Mouse (Mus musculus) lung, embryonic 16.5 days (tissue): ENCODE measurements around the gene Snph. TPM values are rescaled to one million over a fixed set of nuclear protein-coding genes. Genes with fewer than 3 reads are reported as not detected.

Source experiments
- ATAC-seq: fragments of 200-750 bp; cut with Nextera tagmentation; 2 replicates; pipeline ENCODE4 v1.8.0; 2017; ENCODE audit warnings: low read depth, mild to moderate bottlenecking, moderate library complexity
- H3K27ac ChIP-seq: fragments of 300-500 bp; sonication (generic); 2 replicates; pipeline ENCODE4 v1.5.1; 2014; ENCODE audit warnings: mild to moderate bottlenecking, control low read depth, low read length
- H3K27me3 ChIP-seq: fragments of 300-500 bp; sonication (generic); 2 replicates; pipeline ENCODE4 v1.6.1; 2014; ENCODE audit warnings: low read depth, low read length, mixed read lengths; ENCODE audit not compliant: control insufficient read depth, insufficient read depth
- H3K36me3 ChIP-seq: fragments of 300-500 bp; sonication (generic); 2 replicates; pipeline ENCODE4 v1.6.1; 2014; ENCODE audit warnings: low read length; ENCODE audit not compliant: control insufficient read depth, insufficient read depth
- H3K4me1 ChIP-seq: fragments of 300-500 bp; sonication (generic); replicated peaks from 2 replicates; pipeline ENCODE4 v1.6.1; 2014; ENCODE audit warnings: low read length, mixed read lengths; ENCODE audit not compliant: control insufficient read depth, insufficient read depth
- H3K4me2 ChIP-seq: fragments of 300-500 bp; sonication (generic); 2 replicates; pipeline ENCODE4 v1.6.1; 2014; ENCODE audit warnings: low read depth, low read length, control low read depth
- H3K4me3 ChIP-seq: fragments of 300-500 bp; sonication (generic); 2 replicates; pipeline ENCODE4 v1.5.1; 2014; ENCODE audit warnings: mild to moderate bottlenecking, low read length, control low read depth
- H3K9ac ChIP-seq: fragments of 300-500 bp; sonication (generic); 2 replicates; pipeline ENCODE4 v1.6.1; 2014; ENCODE audit warnings: low read length, control low read depth
- H3K9me3 ChIP-seq: fragments of 300-500 bp; sonication (generic); 2 replicates; pipeline ENCODE4 v1.6.1; 2016; ENCODE audit warnings: low read length; ENCODE audit not compliant: control insufficient read depth
- WGBS: fragments of 180-500 bp; shearing (Covaris S2); extraction: QIAGEN DNeasy Blood & Tissue Kit; methylation state at CpG from one replicate; pipeline ENCODE4 v1.1.7; 2014; 5-methylcytosine and 5-hydroxymethylcytosine counted together
- polyA plus RNA-seq: library from polyadenylated mRNA; unstranded; fragments of >200 nt; fragmentation: Nextera tagmentation; extraction: Ambion mirVana; gene quantifications from 2 replicates; pipeline ENCODE4 v1.2.1, GENCODE M21; 2015

Snph gene
- polyA plus RNA-seq, 1 experiment from 2014 or later: 0.87 TPM

GRCm38 (mm10) chr2:151562930-151563921 lies 69.2 kb downstream of the Snph start:
- Histone ChIP-seq H3K4me3 (no peak overlapping the region), H3K4me2 (no peak overlapping the region), H3K4me1 (no peaks in the 10 kb centered on the region), H3K9ac (no peak overlapping the region), H3K27me3 (no peaks in the 10 kb centered on the region), H3K27ac (no peak overlapping the region), H3K9me3 (no peaks in the 10 kb centered on the region), H3K36me3 (peaks cover 34% of the 10 kb centered on the region)
- WGBS: 80% methylated on average over 7 of the region's 7 CpGs
- ATAC-seq: no peak

GRCm38 (mm10) chr2:151549615-151550121 lies 82.7 kb downstream of the Snph start:
- Histone ChIP-seq H3K27ac (no peak overlapping the region), H3K4me3 (no peak overlapping the region), H3K4me2 (no peak overlapping the region), H3K36me3 (peaks cover 35% of the 10 kb centered on the region), H3K9ac (no peak overlapping the region), H3K4me1 (peaks cover 10% of the 10 kb centered on the region), H3K9me3 (no peaks in the 10 kb centered on the region), H3K27me3 (no peaks in the 10 kb centered on the region)
- 79% methylated on average over 3 of the region's 3 CpGs for WGBS
- ATAC-seq: no peak

DNA sequence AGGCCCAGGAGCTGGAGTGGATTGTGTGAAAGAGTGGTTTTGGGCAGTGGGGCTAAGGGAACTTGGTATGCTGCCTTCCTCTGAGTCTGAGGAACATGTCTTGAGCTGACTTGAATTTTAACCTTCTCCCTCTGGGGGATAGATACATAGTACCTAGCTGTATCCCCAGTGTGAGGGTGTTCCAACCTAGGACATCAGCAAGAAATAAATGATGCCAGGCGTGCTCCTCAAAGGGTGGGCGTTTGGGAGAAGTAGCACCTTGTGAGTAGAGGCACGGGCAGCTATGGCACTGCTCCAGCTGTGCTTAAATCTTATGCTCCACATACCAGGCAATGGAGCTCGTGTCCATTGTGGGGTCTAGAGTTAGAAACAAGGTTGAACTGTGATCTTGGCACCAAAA lies 85.8 kb downstream of the Snph start:
- Histone ChIP-seq H3K9ac (no peak overlapping the region), H3K4me2 (no peak overlapping the region), H3K9me3 (no peaks in the 10 kb centered on the region), H3K36me3 (peaks cover 23% of the 10 kb centered on the region), H3K27me3 (no peaks in the 10 kb centered on the region), H3K4me1 (peaks cover 25% of the 10 kb centered on the region), H3K4me3 (no peak overlapping the region), H3K27ac (no peak overlapping the region)
- no peak for ATAC-seq
- WGBS: 85% methylated on average over 4 of the region's 4 CpGs

GRCm38 (mm10) chr2:151544673-151545072 lies 87.7 kb downstream of the Snph start:
- 53% methylated on average over 6 of the region's 6 CpGs for WGBS
- Histone ChIP-seq H3K4me2 (peak overlapping the region; percentile 61), H3K27ac (no peak overlapping the region), H3K36me3 (peaks cover 12% of the 10 kb centered on the region), H3K9me3 (no peaks in the 10 kb centered on the region), H3K4me1 (peaks cover 29% of the 10 kb centered on the region), H3K27me3 (no peaks in the 10 kb centered on the region), H3K9ac (peak overlapping the region; percentile 47), H3K4me3 (peak overlapping the region; percentile 97)
- no peak for ATAC-seq

- Histone ChIP-seq H3K4me3 (peak overlapping the region; percentile 97), H3K27me3 (no peaks in the 10 kb centered on the region), H3K4me2 (peak overlapping the region; percentile 61), H3K4me1 (peaks cover 29% of the 10 kb centered on the region), H3K9me3 (no peaks in the 10 kb centered on the region), H3K27ac (peak overlapping the region; percentile 97), H3K9ac (peak overlapping the region; percentile 97), H3K36me3 (peaks cover 11% of the 10 kb centered on the region)
- WGBS: under 1% methylated on average over 21 of the region's 21 CpGs
- peak; percentile 48 for ATAC-seq
Measured at GRCm38 (mm10) chr2:151543063-151543895, 89.1 kb downstream of the Snph start.

DNA sequence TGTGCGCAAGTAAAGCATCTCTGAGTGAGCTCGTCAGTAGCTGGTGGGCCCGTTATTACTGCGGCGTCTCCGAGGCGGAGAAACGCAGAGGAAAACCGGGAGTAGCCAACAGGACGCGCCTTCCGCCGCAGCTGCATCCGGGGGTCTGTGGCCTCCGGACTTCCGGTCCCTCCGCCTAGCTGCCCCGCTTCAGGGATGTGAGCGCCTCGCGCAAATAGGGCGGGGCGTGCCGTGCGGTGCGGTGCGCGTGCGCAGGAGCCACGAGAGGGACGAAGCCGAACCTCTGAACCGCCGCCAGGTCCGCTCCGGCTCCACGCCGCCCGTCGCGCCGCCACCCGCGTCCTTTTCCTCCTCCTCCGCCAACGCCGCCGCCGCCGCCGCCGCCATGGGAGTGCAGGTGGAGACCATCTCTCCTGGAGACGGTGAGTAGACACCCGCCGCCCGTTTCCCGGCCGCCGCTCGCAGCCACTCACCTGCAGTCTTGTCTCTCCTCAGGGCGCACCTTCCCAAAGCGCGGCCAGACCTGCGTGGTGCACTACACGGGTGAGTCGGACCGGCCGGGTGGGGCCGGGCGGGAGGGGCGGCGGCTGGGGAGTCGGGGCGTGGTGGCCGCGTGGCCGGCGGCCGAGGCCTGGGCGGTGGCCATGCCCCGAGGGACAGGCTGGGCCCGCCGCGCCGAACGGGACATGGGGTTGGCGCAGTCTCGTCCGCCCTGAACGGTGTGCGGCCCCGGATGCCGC lies 89.9 kb downstream of the Snph start, which contains the start of gene Fkbp1a:
Gene Fkbp1a (plus strand): TSS at position 161 of the 740 bp plus-strand sequence.
- Histone ChIP-seq H3K9ac (peak within 1 kb of the TSS; percentile 97), H3K36me3 (peaks cover 11% of the 10 kb centered on the region), H3K9me3 (no peaks in the 10 kb centered on the region), H3K27ac (peak within 1 kb of the TSS; percentile 97), H3K4me3 (peak within 1 kb of the TSS; percentile 97), H3K4me1 (peaks cover 29% of the 10 kb centered on the region), H3K27me3 (no peaks in the 10 kb centered on the region), H3K4me2 (peak within 1 kb of the TSS; percentile 61)
- ATAC-seq: peak; percentile 98
- under 1% methylated on average over 81 of the region's 93 CpGs for WGBS

Other genes with a start within 250 kb of the Snph start
- gene 4921509C19Rik, start 156.4 kb downstream of the Snph start, polyA plus RNA-seq: not detected in 2 replicates
- 192 and 200 TPM in 2 replicates for gene Nsfl1c, start 138.4 kb downstream of the Snph start, polyA plus RNA-seq
- 699 and 778 TPM in 2 replicates for gene Fkbp1a, start 90.1 kb downstream of the Snph start, polyA plus RNA-seq
- 0.74 and 1.2 TPM in 2 replicates for gene Sdcbp2, start 60.0 kb downstream of the Snph start, polyA plus RNA-seq
- gene Rad21l, start 35.9 kb upstream of the Snph start, polyA plus RNA-seq: not detected in 2 replicates
- 1.4 and 1.6 TPM in 2 replicates for gene Tmem74b, start 69.4 kb upstream of the Snph start, polyA plus RNA-seq
- 37.9 and 40.7 TPM in 2 replicates for gene Psmf1, start 111.6 kb upstream of the Snph start, polyA plus RNA-seq
- gene Rspo4, start 210.3 kb upstream of the Snph start, polyA plus RNA-seq: 0.94 and 0.97 TPM in 2 replicates